Mouse (Mus musculus): ENCODE results near the gene Zcwpw1. TPM values are rescaled to one million over a fixed set of nuclear protein-coding genes. Genes with fewer than 3 reads are reported as not detected.
A peak's percentile ranks its signal among the peaks of the same experiment; 100 is the strongest.

The Zcwpw1 gene
- total and polyA plus RNA-seq, 3 experiments, result 11.1 to 16.0 TPM; not detected in 1

- no peak for TF ChIP-seq MAFK (IDR thresholded peaks at IDR 0.05; ENCODE audit: borderline replicate concordance, low read depth, low read length)
- TF ChIP-seq TBP (IDR thresholded peaks at IDR 0.05; ENCODE audit: low read depth, low read length), result peak; percentile 3; the same call in 1 of the 2 replicates
- TF ChIP-seq JUND (IDR thresholded peaks at IDR 0.05; ENCODE audit: low read depth, low read length), result no peak
- TF ChIP-seq USF2 (IDR thresholded peaks at IDR 0.05; ENCODE audit: borderline replicate concordance in 1 of 2, insufficient read depth in 1 of 2, low read depth in 1 of 2, low read length in 2 of 2), result no peak
- TF ChIP-seq POLR2AphosphoS5 (IDR thresholded peaks at IDR 0.05; ENCODE audit: borderline replicate concordance, low read depth, low read length), result no peak
- no peak for TF ChIP-seq SMC3 (IDR thresholded peaks at IDR 0.05; ENCODE audit: low read depth, low read length)
- TF ChIP-seq RAD21 (IDR thresholded peaks at IDR 0.05; ENCODE audit: low read depth, low read length), result no peak
- TF ChIP-seq MYC (IDR thresholded peaks at IDR 0.05; ENCODE audit: low read depth, low read length), result peak; percentile 86
- TF ChIP-seq E2F4 (IDR thresholded peaks at IDR 0.05; ENCODE audit: borderline replicate concordance, low read depth, low read length), result no peak
- TF ChIP-seq ETS1 (IDR thresholded peaks at IDR 0.05; ENCODE audit: low read depth, low read length), result peak; percentile 91
- TF ChIP-seq RCOR1 (IDR thresholded peaks at IDR 0.05; ENCODE audit: low read depth, low read length), result peak; percentile 40; the same call in 1 of the 2 replicates
- peak; percentile 28; the same call in 1 of the 2 replicates for TF ChIP-seq BHLHE40 (IDR thresholded peaks at IDR 0.05; ENCODE audit: borderline replicate concordance, low read depth, low read length)
- TF ChIP-seq EP300 (IDR thresholded peaks at IDR 0.05; ENCODE audit: low read depth in 1 of 2, low read length in 2 of 2), result peak; percentile 41 to 82
- TF ChIP-seq HCFC1 (IDR thresholded peaks at IDR 0.05; ENCODE audit: low read depth, low read length), result peak; percentile 71
These were observed 42.1 kb upstream of the Zcwpw1 start, which contains the start of gene Tsc22d4 (continued) for GRCm38 (mm10) chr5:137745214-137746171.

GRCm38 (mm10) chr5:137746282-137746850, 41.2 kb upstream of the Zcwpw1 start:
- peaks cover 33% of the 10 kb centered on the region for H3K79me2 ChIP-seq (ENCODE audit: control insufficient read depth, insufficient read depth, low read length, poor library complexity)
- peaks cover 0 to 19% of the 10 kb centered on the region in 2 experiments; a peak in 2 of 4 replicates for H3K36me3 ChIP-seq (ENCODE audit: control insufficient read depth in 1 of 2, insufficient read depth in 2 of 2, low read length in 2 of 2)
- H3K9ac ChIP-seq (ENCODE audit: control insufficient read depth, low read depth, low read length, poor library complexity, severe bottlenecking), result peak overlapping the region; percentile 96
- H3K4me1 ChIP-seq (ENCODE audit: control insufficient read depth in 1 of 2, insufficient read depth in 2 of 2, low read length in 2 of 2), result peaks cover 3 to 23% of the 10 kb centered on the region in 2 experiments; a peak in 3 of 4 replicates
- H3K27me3 ChIP-seq (ENCODE audit: control insufficient read depth in 1 of 2, insufficient read depth in 2 of 2, low read length in 2 of 2), result no peaks in the 10 kb centered on the region
- peak overlapping the region; percentile 99 for H3K27ac ChIP-seq (ENCODE audit: control insufficient read depth, low read depth, low read length)
- no peaks in the 10 kb centered on the region for H3K9me3 ChIP-seq (replicated peaks; ENCODE audit: insufficient read depth, low read length)
- H3K4me3 ChIP-seq (ENCODE audit: control insufficient read depth in 1 of 2, insufficient read depth in 1 of 2, low read depth in 2 of 2, low read length in 2 of 2), result peak overlapping the region; percentile 60 to 93
- DNase-seq (ENCODE audit: low read depth, low spot score), result peak; percentile 86
- TF ChIP-seq GATA1 (IDR thresholded peaks at IDR 0.05; ENCODE audit: low read depth, low read length) (no peak), CTCF (IDR thresholded peaks at IDR 0.05 in 2 of 3, conservative IDR thresholded peaks at IDR 0.05 in 1 of 3; ENCODE audit: control insufficient read depth in 1 of 3, insufficient read depth in 1 of 3, low read depth in 2 of 3, low read length in 3 of 3, poor library complexity in 1 of 3, severe bottlenecking in 1 of 3) (no peak), TCF12 (IDR thresholded peaks at IDR 0.05; ENCODE audit: low read depth, low read length) (0 out of 2 replicates have a peak, but pooled peaks have one; percentile 21), EP300 (IDR thresholded peaks at IDR 0.05; ENCODE audit: low read depth in 1 of 2, low read length in 2 of 2) (no peak), ZC3H11A (IDR thresholded peaks at IDR 0.05; ENCODE audit: low read depth, low read length) (no peak), E2F4 (IDR thresholded peaks at IDR 0.05; ENCODE audit: borderline replicate concordance, low read depth, low read length) (no peak), MYB (IDR thresholded peaks at IDR 0.05; ENCODE audit: low read depth, low read length) (no peak), MAX (IDR thresholded peaks at IDR 0.05; ENCODE audit: low read length) (no peak), MEF2A (IDR thresholded peaks at IDR 0.05; ENCODE audit: extremely low read depth, insufficient replicate concordance, low read depth, low read length, poor library complexity, severe bottlenecking) (no peak), USF2 (IDR thresholded peaks at IDR 0.05; ENCODE audit: borderline replicate concordance in 1 of 2, insufficient read depth in 1 of 2, low read depth in 1 of 2, low read length in 2 of 2) (no peak), ZNF384 (IDR thresholded peaks at IDR 0.05; ENCODE audit: low read depth, low read length) (peak; percentile 30; the same call in 1 of the 2 replicates), GABPA (IDR thresholded peaks at IDR 0.05; ENCODE audit: low read depth, low read length) (no peak), ZKSCAN1 (IDR thresholded peaks at IDR 0.05; ENCODE audit: low read depth, low read length) (no peak), UBTF (IDR thresholded peaks at IDR 0.05; ENCODE audit: borderline replicate concordance, insufficient read depth, low read depth, low read length) (0 out of 2 replicates have a peak, but pooled peaks have one; percentile 85), BHLHE40 (IDR thresholded peaks at IDR 0.05; ENCODE audit: borderline replicate concordance, low read depth, low read length) (no peak), MXI1 (IDR thresholded peaks at IDR 0.05; ENCODE audit: low read depth, low read length) (no peak), CHD1 (IDR thresholded peaks at IDR 0.05; ENCODE audit: low read depth, low read length) (no peak), RAD21 (IDR thresholded peaks at IDR 0.05; ENCODE audit: low read depth, low read length) (no peak), NRF1 (IDR thresholded peaks at IDR 0.05; ENCODE audit: insufficient read depth, low read depth, low read length, poor library complexity, severe bottlenecking) (no peak), TBP (IDR thresholded peaks at IDR 0.05; ENCODE audit: low read depth, low read length) (no peak; the same call in 1 of the 2 replicates), MYC (IDR thresholded peaks at IDR 0.05; ENCODE audit: low read depth, low read length) (0 out of 2 replicates have a peak, but pooled peaks have one; percentile 3)
